Mouse (Mus musculus): Measurements from ENCODE around the gene Slc25a42. TPM values are rescaled to one million over a fixed set of nuclear protein-coding genes. Genes with fewer than 3 reads are reported as not detected.
A peak's percentile ranks its signal among the peaks of the same experiment; 100 is the strongest.

Slc25a42 gene
- 10 to 100 TPM; 43.0 to 48.6 TPM for total RNA-seq (2021)

GRCm38 (mm10) chr8:70212112-70213055 lies at the start of gene Slc25a42:
Slc25a42 (minus strand) TSS chr8:70212305.
- DNase-seq = peak; percentile 99
- intact Hi-C loops (cut with DNase I) = no loop called here

GRCm38 (mm10) chr8:70259043-70259442 lies 46.9 kb upstream of the Slc25a42 start:
- no peak for DNase-seq
- intact Hi-C loops (cut with DNase I) = no loop called here

- intact Hi-C loops (cut with DNase I) = no loop called here
- DNase-seq = peak; percentile 50 to 61
Observed at GRCm38 (mm10) chr8:70258600-70258999, 46.5 kb upstream of the Slc25a42 start.

GRCm38 (mm10) chr8:70257456-70257855 lies 45.4 kb upstream of the Slc25a42 start:
- no peak for DNase-seq
- intact Hi-C loops (cut with DNase I) = no loop called here

GRCm38 (mm10) chr8:70254628-70255027 lies 42.5 kb upstream of the Slc25a42 start:
- intact Hi-C loops (cut with DNase I) = no loop called here
- no peak for DNase-seq

- no peak for DNase-seq
- intact Hi-C loops (cut with DNase I) = no loop called here
Observed at GRCm38 (mm10) chr8:70247841-70248240, 35.7 kb upstream of the Slc25a42 start.

GRCm38 (mm10) chr8:70246622-70247021 lies 34.5 kb upstream of the Slc25a42 start:
- DNase-seq = no peak
- intact Hi-C loops (cut with DNase I) = no loop called here

- no peak for DNase-seq
- intact Hi-C loops (cut with DNase I) = no loop called here
Observed at GRCm38 (mm10) chr8:70240642-70241041, 28.5 kb upstream of the Slc25a42 start.

GRCm38 (mm10) chr8:70237842-70238241 lies 25.7 kb upstream of the Slc25a42 start:
- DNase-seq = no peak
- intact Hi-C loops (cut with DNase I) = no loop called here

- intact Hi-C loops (cut with DNase I) = no loop called here
- no peak for DNase-seq
Observed at GRCm38 (mm10) chr8:70234781-70235128, 22.6 kb upstream of the Slc25a42 start.

GRCm38 (mm10) chr8:70234080-70234780 lies 22.1 kb upstream of the Slc25a42 start, which contains the start of the genes Sugp2 and Armc6:
Sugp2 (plus strand) TSS chr8:70234226.
Armc6 (minus strand) TSS chr8:70234466.
- intact Hi-C loops (cut with DNase I) = no loop called here

GRCm38 (mm10) chr8:70233606-70234005 lies 21.5 kb upstream of the Slc25a42 start:
- DNase-seq = no peak
- intact Hi-C loops (cut with DNase I) = no loop called here

More at GRCm38 (mm10) chr8:70234080-70234780, 22.1 kb upstream of the Slc25a42 start, which contains the start of the genes Sugp2 and Armc6:
- peak; percentile 97 for DNase-seq

GRCm38 (mm10) chr8:70230837-70231236 lies 18.7 kb upstream of the Slc25a42 start:
- intact Hi-C loops (cut with DNase I) = no loop called here
- DNase-seq = no peak

GRCm38 (mm10) chr8:70227997-70228396 lies 15.9 kb upstream of the Slc25a42 start:
- intact Hi-C loops (cut with DNase I) = no loop called here
- DNase-seq = no peak

- intact Hi-C loops (cut with DNase I) = loop anchor here (1.0 to 5.0 kb wide), 4 partner anchors 23 to 136 kb away; no protein-coding TSS in a partner anchor
- peak; percentile 74 to 75 for DNase-seq
Observed at GRCm38 (mm10) chr8:70223341-70223740, 11.2 kb upstream of the Slc25a42 start.

- intact Hi-C loops (cut with DNase I) = loop anchor here (2.0 to 5.0 kb wide), 3 partner anchors 21 to 135 kb away; no protein-coding TSS in a partner anchor
Observed at GRCm38 (mm10) chr8:70222041-70222440, 9.9 kb upstream of the Slc25a42 start.

GRCm38 (mm10) chr8:70220911-70221310 lies 8.8 kb upstream of the Slc25a42 start:
- intact Hi-C loops (cut with DNase I) = loop anchor here (5.0 kb wide), 2 partner anchors 119 to 134 kb away; no protein-coding TSS in a partner anchor
- DNase-seq = no peak

More at GRCm38 (mm10) chr8:70222041-70222440, 9.9 kb upstream of the Slc25a42 start:
- DNase-seq = no peak

GRCm38 (mm10) chr8:70220236-70220840 lies 8.2 kb upstream of the Slc25a42 start:
- peak; percentile 72 for DNase-seq
- intact Hi-C loops (cut with DNase I) = loop anchor here (5.0 kb wide), 2 partner anchors 118 to 133 kb away; no protein-coding TSS in a partner anchor

GRCm38 (mm10) chr8:70219107-70219684 lies 7.1 kb upstream of the Slc25a42 start:
- intact Hi-C loops (cut with DNase I) = no loop called here
- DNase-seq = no peak

- DNase-seq = no peak
- intact Hi-C loops (cut with DNase I) = no loop called here
Observed at GRCm38 (mm10) chr8:70217441-70217840, 5.3 kb upstream of the Slc25a42 start.

Measured in heart, postnatal 10 days (tissue).